Mouse (Mus musculus) R1 (cell line): Measurements from ENCODE around the gene Matk.

Source experiments
- DNase-seq: peaks from one replicate; pipeline ENCODE4 v3.0.0-alpha.2; 2018; ENCODE audit warnings: low read depth, low spot score

Matk gene

DNA sequence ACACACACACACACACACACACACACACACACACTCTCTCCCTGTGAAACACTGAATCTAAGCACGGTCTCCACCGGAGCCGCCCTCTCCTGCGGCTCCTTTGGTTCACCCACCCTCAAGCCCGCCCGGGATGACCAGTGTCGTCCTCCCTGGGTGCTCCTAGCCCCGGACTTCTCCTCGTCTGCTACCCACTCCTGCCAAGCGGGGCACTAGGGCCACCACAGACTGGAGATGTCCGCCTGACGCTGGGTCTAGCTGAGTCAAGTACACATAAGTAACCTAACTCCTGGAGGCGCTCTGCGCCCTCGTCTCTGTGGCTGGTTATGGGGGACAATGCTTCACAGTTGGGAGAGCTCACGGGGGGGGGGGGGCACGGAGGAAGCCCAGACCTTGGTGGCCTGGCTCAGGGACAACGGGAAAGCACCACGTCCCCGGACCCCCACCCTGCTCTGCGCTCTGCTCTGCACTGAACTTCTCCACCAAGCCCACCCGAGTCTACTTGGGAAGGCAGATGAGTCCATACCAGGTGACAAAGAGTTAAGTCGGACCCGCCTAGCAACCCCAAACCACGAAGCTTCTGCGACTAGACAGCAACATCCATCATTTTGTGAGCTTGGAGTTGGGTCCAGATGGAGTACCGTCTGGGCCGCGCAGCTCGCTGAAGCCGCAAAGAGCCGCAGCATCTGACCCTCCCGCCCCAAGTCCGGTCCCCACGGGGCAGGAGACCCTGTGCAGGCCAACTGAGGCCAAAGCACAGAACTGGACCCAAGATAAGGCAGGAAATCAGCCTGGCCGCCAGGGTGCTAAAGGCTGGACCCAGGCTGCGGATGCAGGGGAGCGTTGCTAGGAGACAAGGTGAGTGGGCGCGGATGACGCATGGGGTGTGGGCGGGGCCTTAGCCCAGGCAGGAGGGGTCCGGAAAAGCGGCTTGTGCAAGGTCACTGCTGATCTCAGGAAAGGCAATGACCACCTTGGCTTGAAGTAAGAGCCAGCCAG is at the start of gene Matk:
Matk (plus strand) TSS at position 512 of the 996 bp plus-strand sequence.
- peak; percentile 68 for DNase-seq

DNA sequence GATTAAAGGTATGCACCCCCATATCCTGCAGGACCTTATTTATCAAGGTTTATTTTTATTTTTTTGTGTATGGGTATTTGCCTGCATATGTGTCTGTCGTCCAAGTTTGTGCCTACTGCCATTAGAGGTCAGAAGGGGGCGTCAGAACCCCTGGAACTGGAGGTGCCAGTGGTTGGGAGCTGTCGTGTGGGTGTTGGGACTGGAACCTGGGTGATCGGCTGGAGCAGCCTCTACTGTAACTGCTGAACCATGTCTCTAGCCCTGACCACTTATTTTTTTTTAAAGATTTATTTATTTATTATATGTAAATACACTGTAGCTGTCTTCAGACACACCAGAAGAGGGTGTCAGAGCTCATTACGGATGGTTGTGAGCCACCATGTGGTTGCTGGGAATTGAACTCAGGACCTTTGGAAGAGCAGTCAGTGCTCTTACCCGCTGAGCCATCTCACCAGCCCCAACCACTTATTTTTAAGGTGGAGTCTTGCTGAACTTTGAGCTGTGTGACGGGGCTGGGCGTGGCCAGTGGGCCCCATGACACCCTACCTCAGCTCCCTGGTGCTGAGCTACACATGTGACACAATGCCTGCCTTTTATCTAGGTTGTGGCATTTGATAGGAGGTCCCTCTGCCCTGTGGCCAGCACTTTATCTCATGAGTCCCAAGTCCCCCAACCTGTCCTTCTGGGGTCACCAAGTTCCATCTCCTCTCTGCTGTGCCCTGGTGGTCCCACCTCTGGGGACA is 49.6 kb upstream of the Matk start:
- DNase-seq: no peak

DNA sequence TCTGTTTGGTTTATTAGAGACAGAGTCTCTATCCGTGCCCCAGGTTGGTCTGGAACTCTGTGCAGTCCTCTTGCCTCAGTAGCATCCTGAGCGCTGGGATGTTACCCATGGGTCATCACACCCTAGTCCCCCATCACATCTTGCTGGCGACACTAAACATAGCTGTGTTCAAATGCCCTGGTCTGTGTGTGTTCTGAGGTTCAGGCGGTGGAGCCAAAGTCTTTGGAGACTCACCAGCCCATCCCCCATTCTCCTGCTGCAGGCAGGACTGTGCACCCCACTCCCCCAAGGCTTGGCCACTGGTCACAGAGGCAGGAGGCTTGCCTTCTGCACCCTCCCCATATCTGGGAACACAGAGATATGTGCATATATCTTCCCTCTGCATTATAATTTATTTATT is 48.6 kb upstream of the Matk start:
- DNase-seq: no peak

DNA sequence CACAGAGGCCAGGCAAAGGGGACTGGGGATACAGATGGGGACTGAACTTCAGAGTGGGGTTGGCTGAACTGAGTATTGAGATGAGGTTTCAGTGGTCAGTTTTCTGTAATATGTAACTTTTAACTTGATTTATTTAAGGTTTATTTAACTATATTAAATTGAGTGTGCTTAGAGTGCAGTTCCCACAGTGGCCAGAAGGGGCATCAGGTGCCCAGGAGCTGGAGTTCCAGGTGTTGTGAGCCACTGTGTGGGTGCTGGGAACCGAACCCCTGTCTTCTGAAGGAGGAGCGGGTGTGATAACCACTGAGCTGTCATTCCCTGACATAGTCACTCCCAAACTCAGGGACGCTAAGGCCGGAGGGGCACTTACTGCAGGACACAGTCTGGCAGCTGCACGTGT is 42.6 kb upstream of the Matk start:
- peak; percentile 47 for DNase-seq

DNA sequence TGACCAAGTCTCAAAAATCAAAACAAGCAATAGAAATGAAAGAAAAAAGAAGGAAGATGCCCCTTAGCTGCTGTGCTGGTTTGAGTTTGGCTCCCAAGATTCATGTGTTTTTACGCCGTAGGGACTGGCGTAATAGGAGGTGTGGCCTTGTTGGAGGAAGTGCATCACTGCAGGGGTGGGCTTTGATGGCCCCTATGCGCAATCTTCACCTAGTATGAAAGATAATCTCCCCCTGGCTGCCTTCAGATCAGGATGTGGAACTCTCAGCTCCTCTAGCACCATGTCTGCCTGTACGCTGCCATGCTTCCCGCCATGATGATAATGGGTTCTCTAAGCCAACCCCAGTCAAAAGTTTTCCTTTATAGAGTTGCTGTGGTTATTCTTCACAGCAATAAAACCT is 36.5 kb upstream of the Matk start:
- peak; percentile 28 for DNase-seq

DNA sequence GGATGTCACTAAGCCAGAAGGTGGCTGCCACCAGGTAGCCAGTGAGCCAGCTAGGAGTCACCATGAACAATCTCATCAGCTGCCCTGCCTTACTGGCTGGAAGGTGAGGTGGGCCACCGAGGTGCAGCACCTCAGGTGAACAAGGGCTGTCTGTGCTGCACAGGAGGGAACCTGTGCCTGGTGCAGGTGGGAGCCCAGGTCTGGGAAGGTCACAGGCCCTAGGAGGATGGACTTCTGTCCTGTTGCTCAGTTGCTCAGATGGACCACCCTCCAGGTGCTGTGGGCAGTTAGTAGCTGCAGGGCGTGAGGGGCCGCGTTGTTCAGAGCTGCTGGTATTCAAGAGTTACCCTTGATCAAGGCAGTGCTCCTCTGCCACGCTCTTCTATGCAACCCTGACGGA is 35.9 kb upstream of the Matk start:
- no peak for DNase-seq

DNA sequence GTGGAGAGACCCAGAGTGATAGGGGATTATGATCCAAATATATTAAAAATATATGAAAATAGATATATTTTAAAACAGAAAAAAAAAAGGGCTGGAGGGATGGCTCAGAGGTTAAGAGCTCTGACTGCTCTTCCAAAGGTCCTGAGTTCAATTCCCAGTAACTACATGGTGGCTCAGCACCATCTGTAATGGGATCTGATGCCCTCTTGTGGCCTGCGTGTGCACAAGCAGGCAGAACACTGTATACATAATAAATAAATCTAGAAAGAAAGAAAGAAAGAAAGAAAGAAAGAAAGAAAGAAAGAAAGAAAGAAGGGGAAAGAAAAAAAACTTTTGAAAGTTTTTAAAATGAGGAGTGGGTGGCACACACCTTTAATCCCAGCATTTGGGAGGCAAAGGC is 35.5 kb upstream of the Matk start:
- DNase-seq: peak; percentile 35

DNA sequence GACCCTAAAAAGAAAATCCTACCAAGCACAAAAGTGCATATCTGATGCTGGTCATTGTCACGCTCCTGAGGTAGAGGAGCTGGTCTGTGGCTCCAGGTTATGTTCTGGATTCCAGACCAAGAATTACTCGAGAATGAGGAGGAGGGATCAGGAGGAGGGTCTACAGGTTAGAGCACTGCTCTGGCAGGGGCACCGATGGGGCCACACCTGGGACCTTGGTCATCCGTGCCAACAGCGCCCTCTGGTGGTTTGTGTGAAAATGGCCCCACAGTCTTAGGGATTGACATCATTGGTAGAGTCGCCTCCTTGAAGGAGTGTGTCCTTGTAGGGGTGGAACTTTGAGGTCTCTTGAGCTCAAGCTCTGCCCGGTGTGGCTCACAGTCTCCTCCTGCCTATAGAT is 34.8 kb upstream of the Matk start:
- peak; percentile 73 for DNase-seq

DNA sequence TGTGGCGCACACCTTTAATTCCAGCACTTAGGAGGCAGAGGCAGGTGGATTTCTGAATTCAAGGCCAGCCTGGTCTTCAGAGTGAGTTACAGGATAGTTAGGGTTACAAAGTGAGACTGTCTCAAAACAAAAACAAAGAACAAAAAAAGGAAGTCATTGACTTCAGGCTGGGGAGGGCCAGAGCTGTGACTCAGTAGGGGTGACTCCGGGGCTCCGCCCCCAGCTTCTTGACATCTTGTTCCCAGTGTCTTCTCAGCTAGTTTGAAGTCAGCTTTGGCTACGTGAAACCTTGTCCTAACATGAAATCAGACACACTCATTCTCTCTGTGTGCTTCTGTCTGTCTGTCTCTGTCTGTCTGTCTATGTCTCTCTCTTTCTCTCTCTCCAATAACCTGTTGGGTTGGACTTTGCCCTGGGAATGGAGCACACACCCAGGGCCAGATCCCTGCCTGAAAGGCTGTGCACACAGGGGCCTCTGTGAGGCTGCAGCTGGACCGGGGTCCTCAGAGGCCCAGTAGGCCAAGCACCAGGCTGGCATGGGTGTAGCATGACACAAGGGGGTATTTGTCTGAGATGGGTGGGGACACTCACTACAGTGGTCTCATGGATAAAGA is 31.2 kb upstream of the Matk start:
- DNase-seq: no peak

DNA sequence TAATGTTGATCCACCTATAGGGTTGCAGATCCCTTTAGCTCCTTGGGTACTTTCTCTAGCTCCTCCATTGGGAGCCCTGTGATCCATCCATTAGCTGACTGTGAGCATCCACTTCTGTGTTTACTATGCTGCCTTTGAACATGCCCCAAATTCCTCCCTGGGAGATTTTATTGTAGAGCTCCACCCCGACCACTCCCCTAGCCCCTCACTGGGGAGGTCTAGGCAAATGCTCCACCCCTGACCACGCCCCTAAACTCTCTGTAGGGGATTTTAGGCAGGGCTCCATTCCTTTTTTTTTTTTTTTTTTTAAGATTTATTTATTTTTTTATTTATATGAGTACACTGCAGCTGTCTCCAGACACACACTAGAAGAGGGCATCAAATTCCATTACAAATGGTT is 29.0 kb upstream of the Matk start:
- peak; percentile 80 for DNase-seq

DNA sequence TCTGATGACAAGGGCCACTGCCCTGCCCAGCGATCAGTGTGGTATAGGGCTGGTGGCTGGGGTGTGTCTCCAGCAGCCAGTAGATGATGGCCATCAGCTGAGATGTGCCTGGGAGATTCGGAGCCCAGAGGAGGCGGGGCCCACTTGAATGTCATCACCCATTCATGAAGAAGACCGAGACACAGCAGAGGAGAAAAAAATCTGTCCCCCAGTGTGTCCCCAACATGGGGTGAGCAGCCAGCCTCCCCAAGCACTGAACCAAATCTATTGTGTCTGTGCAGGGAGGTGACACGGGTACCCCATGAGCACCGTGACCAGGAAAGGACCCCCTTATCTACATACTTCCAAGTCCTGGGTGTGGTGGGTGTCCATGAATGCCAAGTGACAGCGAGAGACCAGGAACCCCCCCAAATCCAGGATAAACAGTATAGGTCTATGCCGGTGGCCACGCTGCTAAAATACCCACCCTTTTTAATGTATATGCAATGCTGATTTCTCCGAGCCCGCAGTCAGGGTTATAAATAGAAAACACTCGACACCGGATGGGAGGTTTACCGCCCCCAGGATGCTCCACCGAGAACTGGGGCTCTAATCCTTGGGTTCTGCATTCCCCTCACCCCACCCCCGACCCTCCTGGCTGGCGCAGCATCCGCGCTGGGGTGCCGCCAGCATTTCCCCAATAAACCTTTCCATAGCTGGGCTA is 22.8 kb upstream of the Matk start:
- DNase-seq: peak; percentile 64

DNA sequence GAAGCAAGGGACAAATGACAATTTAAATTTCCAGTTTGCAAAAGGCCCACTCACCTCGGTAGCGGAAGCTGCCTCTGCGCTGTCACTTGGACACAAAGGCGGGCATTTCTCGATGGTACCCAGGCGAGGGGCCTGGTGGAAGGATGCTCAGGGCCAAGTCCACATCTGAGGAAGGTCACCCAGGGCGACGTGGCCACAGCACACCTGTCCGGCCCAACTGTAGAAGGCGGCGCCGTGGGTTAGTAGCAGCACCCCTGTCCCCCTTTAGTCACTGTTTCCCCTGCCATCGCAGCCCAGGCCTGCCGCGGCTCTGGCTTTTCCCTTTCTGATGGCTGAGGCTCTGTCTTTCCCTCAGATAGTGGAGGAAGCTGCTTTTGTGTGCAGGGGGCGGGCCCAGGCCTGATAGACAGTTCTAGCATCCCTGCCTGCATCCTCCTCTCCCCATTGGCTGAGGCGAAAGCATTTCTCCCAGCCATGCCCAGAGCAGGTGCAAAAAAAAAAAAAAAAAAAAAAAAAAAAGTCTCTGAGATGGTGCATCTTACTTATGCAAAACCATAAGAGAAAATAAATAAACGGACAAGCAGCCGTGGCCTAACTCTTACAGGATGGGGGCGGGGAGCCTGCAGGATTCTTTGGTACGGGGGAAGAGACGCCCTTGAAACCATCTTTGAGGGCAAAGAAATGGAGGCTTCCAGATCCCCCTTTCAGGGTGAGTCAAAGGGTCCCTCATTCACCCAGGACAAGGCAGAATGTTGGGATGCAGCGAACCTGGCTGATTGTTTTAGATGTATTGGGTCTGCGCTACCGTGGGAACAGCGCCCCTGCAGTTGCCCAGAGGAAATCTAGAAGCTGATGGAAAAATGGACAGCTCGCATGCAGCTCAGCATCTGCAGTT is 22.1 kb upstream of the Matk start, which contains the start of gene Atcay:
Atcay (minus strand) TSS at position 396 of the 895 bp plus-strand sequence.
- peak; percentile 71 for DNase-seq

DNA sequence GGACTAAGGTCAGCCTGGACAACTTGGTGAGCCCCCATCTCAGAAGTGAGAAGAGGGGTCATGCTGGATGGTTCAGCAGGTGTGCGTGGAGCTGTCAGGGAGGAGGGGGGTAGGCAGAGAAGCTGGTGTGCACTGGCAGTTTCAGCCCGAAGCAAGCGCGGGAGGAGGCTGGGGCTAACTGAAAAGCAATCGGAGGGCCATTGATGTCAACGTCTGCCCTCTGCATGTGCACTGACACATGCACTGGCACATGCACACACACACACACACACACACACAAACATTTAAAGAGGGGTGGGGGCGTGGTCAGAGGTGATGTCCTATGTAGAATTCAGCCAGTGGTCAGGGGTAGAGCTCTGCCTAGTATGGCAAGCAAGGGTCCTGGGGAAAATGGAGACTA is 21.3 kb upstream of the Matk start:
- no peak for DNase-seq

DNA sequence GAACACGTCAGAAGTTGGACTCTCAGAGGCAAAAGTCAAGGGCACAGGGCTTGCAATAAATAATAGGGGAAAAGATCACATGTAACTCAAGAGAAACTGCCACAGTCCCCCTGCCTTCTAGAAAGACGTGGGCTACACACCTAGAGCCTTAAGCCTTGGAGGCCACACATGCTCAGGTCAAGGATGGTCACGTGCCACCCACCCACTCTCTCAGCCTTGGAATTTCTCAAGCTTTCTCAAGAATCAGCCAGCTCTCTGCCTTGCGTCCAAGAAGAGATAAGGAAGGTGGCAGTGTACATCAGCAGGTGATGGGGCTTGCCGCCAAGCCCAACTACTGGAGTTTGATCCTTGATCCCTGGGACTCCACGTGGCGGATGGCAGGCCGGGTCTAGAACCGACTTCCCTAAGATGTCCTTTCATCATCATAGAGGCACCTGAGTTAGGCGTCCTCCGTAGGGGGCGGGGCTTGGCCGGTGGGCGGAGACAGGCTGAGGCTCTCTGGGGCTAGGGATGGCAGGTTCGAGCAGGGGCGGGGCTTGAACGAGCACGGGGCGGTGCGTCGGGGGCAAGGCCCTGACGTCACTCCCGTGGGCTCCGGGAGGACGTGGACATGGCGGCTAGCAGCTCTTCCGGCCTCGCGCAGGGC is 20.0 kb upstream of the Matk start, which contains the start of gene Zfr2:
Zfr2 (plus strand) TSS at position 576 of the 646 bp plus-strand sequence.
- peak; percentile 91 for DNase-seq

DNA sequence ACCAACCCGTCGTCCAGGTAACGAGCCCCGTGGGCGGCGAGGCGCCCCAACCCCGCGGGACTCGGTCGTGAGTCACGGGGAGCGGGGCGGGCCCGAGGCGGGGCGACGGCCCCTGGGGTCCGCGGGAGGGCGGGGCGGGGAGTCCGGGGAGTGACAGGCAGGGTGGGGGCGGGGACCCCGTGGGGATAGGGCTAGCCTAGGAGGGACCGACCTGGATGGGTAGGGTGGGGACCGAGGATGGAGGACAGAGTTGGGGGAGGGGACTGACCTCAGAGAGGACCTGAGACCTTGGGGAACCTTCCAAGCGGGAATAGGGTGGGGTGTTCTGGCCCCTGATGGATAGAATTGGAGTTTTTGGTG is 19.5 kb upstream of the Matk start:
- no peak for DNase-seq

DNA sequence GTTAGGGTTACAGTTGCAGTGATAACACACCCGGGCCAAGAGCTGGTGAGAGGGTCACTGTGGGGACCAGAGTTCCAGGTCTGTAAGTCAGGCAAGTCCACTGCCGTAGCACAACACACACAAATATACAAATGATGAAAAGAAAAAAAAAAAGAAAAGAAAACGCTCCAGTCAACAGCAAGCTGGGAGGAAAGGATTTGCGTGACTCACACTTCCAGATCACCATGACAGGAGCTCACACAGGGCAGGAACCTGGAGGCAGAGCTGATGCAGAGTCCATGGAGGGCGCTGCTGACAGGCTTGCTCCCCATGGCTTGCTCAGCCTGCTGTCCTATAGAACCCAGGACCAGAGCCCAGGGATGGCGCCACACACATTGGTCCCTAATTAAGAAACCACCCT is 18.5 kb upstream of the Matk start:
- no peak for DNase-seq

DNA sequence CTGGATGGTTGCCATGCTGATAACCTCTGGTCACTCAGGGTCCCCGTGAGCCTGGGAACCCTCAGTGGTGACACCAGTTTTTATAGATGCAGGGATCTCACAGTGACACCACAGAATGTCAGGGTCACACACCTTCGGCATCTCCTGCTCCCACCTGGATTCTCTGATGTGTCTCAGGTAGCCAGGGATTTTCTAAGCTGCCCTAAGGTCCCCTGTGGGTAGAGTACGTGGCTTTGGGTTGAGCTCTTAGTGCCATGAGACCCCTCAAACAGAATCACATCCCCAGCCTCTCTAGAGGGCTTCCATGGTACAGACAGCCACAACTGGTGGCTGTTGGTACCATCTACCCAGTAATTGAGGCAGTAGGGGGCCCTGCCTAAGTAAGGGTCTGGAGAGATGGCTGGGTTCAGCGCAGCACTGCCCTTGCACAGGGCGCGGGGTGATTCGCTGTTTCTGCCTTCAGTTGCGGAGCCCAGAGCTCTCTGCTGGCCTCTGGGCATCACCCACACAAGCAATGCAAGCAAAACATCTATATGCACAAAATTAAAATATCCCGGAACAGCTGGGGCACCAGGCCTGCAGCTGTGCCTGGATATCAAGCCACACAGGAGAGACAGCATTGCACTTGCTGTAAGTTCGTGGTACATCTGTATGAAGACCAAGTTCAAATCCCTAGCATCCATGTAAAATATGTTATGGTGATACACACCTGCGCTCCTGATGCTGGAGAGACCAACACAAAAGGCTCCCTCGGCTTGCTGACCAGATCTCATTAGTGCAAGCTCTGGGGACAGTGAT is 16.1 kb upstream of the Matk start:
- DNase-seq: no peak

DNA sequence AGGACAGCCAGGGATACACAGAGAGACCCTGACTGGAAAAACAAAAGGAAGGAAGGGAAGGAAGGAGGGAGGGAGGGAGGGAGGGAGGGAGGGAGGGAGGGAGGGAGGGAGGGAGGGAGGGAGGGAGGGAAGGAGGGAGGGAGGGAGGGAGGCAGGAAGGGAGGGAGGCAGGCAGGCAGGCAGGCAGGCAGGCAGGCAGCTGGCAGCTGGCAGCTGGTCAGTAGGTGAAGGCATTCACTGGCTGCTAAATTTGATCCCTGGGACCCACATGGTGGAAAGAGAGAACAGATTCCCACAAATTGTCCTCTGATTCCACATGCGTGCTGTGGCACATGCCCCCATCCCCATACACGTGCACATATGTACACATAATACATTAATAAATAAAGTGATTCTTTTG is 14.1 kb upstream of the Matk start:
- no peak for DNase-seq

DNA sequence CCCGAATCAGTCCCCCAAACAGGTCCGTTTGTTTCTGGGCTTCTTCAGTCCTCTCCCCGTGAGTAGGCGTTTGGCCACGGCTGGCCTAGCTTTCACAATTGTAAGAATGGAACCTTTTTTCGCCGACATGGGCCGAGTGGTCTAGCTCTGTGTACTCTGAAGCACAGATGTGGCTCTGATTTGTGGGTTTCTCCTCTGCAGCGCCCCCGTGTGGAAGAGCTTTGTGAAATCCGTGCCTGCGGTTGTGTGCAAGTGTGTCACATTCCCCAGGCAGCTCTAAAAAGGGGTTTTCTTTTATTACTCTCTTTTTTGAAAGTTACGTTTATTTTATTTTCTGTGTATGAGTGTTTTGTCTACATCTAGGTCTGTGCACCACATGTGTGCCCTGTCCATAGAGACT is 11.9 kb upstream of the Matk start:
- peak; percentile 89 for DNase-seq
